Mouse (Mus musculus) lung, embryonic 14.5 days (tissue): ENCODE data around the gene Zranb1. TPM values are rescaled to one million over a fixed set of nuclear protein-coding genes. Genes with fewer than 3 reads are reported as not detected.

Experiments used
- ATAC-seq: fragments of 200-750 bp; cut with Nextera tagmentation; 2 replicates; pipeline ENCODE4 v1.8.0; 2017; ENCODE audit warnings: mild to moderate bottlenecking, moderate TSS enrichment, moderate library complexity; ENCODE audit not compliant: insufficient read depth
- DNase-seq: peaks from one replicate; pipeline ENCODE4 v3.0.0-alpha.2; 2015
- H3K27ac ChIP-seq: fragments of 300-500 bp; sonication (generic); 2 replicates; pipeline ENCODE4 v1.5.1; 2014; ENCODE audit warnings: low read depth, mild to moderate bottlenecking, moderate library complexity
- H3K27me3 ChIP-seq: fragments of 300-500 bp; sonication (generic); 2 replicates; pipeline ENCODE4 v1.6.1; 2014; ENCODE audit warnings: low read length, control low read depth; ENCODE audit not compliant: insufficient read depth
- H3K36me3 ChIP-seq: fragments of 300-500 bp; sonication (generic); 2 replicates; pipeline ENCODE4 v1.6.1; 2014; ENCODE audit warnings: control low read depth; ENCODE audit not compliant: insufficient read depth
- H3K4me1 ChIP-seq: fragments of 300-500 bp; sonication (generic); 2 replicates; pipeline ENCODE4 v1.6.1; 2014; ENCODE audit warnings: antibody characterized with exemption, control low read depth; ENCODE audit not compliant: insufficient read depth
- H3K4me2 ChIP-seq: fragments of 300-500 bp; sonication (generic); 2 replicates; pipeline ENCODE4 v1.6.1; 2014; ENCODE audit warnings: mild to moderate bottlenecking
- H3K4me3 ChIP-seq: fragments of 300-500 bp; sonication (generic); 2 replicates; pipeline ENCODE4 v1.5.1; 2014; ENCODE audit warnings: low read depth, low read length
- H3K9ac ChIP-seq: fragments of 300-500 bp; sonication (generic); 2 replicates; pipeline ENCODE4 v1.6.1; 2014
- H3K9me3 ChIP-seq: fragments of 300-500 bp; sonication (generic); 2 replicates; pipeline ENCODE4 v1.6.1; 2016; ENCODE audit warnings: low read depth, low read length, control low read depth
- CTCF ChIP-seq: IDR thresholded peaks from 2 replicates; pipeline ENCODE4 v1.5.1; 2016; ENCODE audit warnings: antibody characterized with exemption, low read depth
- WGBS: fragments of 180-500 bp; shearing (Covaris S2); extraction: QIAGEN DNeasy Blood & Tissue Kit; methylation state at CpG from one replicate; pipeline ENCODE4 v1.1.7; 2014; 5-methylcytosine and 5-hydroxymethylcytosine counted together
- polyA plus RNA-seq: library from polyadenylated mRNA; unstranded; fragments of >200 nt; fragmentation: Nextera tagmentation; extraction: Ambion mirVana; gene quantifications from 2 replicates; pipeline ENCODE4 v1.2.1, GENCODE M21; 2014

The Zranb1 gene
- polyA plus RNA-seq, 1 experiment from 2014 or later = 15.5 TPM

DNA sequence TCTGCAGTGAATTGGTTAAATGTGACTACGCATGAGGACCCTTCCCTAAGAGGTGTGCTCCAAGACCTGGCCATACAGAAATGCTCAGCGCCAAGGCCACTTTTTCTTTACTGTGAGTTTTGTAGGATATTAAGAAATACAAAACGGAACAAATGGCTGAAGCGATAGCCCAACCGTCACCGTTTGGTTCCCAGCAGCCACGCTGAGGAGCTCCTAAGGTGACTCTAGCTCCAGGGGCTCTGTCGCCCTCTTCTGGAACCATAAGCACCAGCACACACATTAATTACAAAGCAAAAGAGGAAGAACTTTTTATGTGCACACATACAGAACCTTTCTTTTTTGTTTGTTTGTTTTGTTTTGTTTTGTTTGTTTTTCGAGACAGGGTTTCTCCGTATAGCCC is 33.7 kb upstream of the Zranb1 start:
- Histone ChIP-seq H3K27me3 (no peaks in the 10 kb centered on the region), H3K9me3 (no peaks in the 10 kb centered on the region), H3K4me2 (no peak overlapping the region), H3K27ac (no peak overlapping the region), H3K4me1 (no peaks in the 10 kb centered on the region), H3K36me3 (no peaks in the 10 kb centered on the region), H3K9ac (no peak overlapping the region), H3K4me3 (no peak overlapping the region)
- no peak for ATAC-seq
- no peak for DNase-seq
- TF ChIP-seq CTCF = no peak
- 81% methylated on average over 10 of the region's 10 CpGs for WGBS

DNA sequence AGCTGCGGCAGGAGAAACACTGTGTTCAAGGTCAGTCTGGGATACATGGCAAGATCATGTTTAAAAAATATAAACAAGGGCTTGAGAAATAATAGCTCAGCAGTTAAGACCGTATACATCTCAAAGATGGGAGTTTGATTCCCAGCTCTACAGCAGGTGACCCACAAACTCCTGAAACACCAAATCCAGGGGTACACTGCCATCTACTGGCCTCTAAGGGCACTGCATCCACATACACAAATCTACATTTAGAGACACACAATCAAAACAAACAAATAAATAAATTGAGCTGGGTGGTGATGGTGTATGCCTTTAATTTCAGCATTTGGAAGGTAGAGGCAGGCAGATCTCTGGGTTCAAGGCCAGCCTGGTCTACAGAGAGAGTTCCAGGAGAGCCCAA is 32.7 kb upstream of the Zranb1 start:
- Histone ChIP-seq H3K27me3 (no peaks in the 10 kb centered on the region), H3K9me3 (no peaks in the 10 kb centered on the region), H3K27ac (no peak overlapping the region), H3K36me3 (no peaks in the 10 kb centered on the region), H3K9ac (no peak overlapping the region), H3K4me1 (no peaks in the 10 kb centered on the region), H3K4me2 (no peak overlapping the region), H3K4me3 (no peak overlapping the region)
- ATAC-seq (no peak), DNase-seq (no peak)
- 90% methylated on average over 2 of the region's 2 CpGs for WGBS
- peak; percentile 62 for TF ChIP-seq CTCF

DNA sequence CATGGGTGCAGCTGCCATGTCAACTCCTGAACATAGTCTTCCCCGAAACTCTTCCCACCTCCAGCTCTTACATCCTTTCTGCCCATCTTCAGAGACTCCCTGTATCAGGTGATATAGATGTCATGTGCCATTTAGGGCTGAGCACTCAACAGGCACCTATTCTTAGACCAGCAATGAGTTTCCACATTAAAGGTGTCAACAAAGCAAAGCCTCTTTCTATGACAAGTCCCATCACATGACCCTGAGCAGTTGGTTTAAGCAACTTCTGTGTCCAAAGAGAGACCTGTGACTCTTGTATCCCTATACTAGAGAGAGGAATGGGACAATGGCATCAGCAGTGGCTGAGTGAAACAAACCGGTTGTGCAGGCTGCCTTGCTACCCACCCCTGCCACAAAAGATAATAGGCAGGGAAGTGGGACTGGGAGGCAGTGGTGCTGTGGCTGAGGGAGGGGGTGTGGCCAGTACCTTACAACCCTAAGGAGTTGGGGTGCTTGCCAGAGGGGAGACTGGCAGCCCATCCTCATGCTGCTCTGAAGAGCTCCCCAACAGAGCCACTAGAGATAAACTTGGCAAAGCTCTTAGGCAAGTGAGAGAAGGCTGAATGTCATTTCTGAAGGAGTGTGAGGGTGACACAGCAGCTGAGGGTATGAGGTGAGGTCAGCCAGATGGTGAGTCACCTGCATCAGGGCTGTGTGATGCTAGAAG is 30.0 kb upstream of the Zranb1 start:
- Histone ChIP-seq H3K4me3 (no peak overlapping the region), H3K4me1 (no peaks in the 10 kb centered on the region), H3K27me3 (no peaks in the 10 kb centered on the region), H3K36me3 (no peaks in the 10 kb centered on the region), H3K27ac (no peak overlapping the region), H3K4me2 (no peak overlapping the region), H3K9ac (no peak overlapping the region), H3K9me3 (no peaks in the 10 kb centered on the region)
- DNase-seq (peak; percentile 14), ATAC-seq (peak; percentile 70)
- TF ChIP-seq CTCF = no peak
- WGBS = 37% methylated on average over 2 of the region's 2 CpGs

DNA sequence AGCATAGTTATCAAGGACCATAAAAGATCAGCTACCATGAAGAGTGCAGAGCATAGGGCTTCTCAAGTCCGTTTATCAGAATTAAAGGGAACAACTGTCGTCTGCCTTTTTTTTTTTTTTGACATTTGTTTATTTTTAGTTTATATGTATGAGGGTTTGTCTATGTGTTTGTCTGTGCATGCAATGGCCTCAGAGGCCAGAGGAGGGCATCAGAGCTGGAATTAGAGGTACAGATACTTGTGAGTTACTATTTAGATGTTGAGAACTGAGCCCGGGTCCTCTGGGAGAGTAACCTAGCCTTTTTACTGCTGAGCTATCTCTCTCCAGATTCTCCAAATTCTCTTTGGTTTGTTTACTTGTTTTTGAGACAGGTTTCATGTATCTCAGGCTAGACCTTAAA is 27.1 kb upstream of the Zranb1 start:
- Histone ChIP-seq H3K4me3 (no peak overlapping the region), H3K36me3 (no peaks in the 10 kb centered on the region), H3K4me2 (no peak overlapping the region), H3K4me1 (no peaks in the 10 kb centered on the region), H3K27ac (no peak overlapping the region), H3K27me3 (no peaks in the 10 kb centered on the region), H3K9ac (no peak overlapping the region), H3K9me3 (peaks cover 4% of the 10 kb centered on the region; the same call in 1 of the 2 replicates)
- no peak for TF ChIP-seq CTCF
- DNase-seq (no peak), ATAC-seq (no peak)
- 54% methylated on average over 3 of the region's 3 CpGs for WGBS

DNA sequence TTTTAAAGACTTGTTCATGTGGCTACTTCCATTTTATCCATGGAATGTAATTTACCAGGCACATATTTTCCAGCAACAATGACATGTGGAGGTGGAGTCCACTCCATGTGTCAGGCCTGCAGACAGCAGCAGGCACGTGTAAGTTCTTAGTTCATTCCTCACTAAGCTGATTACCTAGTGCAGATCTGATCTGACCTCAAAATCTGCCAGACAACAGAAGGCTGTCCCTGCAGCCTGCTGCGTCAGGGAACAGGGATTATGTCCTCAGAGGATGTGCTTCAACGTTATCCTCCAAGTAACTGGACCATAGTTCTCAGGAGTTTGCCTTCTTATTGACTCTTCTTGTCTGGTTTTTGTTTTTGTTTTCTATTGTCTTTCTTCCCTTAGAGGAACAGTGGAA is 9.0 kb upstream of the Zranb1 start:
- no peak for TF ChIP-seq CTCF

DNA sequence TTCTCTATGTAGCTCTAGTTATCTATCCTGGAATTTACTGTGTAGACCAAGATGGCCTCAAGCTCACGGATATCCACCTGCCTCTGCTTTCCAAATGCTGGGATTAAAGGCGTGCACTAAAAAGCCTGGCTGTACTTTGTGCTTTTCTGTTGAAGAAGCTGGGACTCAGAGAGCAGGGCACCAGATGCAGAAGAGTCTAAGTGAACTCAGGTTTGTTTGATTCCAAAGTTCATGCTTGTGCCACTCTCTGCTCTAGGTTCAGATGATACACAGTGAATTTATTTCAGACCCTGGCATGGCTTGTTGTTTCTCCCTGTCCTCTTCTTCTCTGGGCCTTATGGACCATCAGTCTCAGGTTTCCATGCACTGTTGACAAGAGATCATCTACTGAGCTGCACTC is 5.7 kb upstream of the Zranb1 start:
- Histone ChIP-seq H3K9ac (no peak overlapping the region), H3K4me3 (no peak overlapping the region), H3K27ac (no peak overlapping the region), H3K4me2 (no peak overlapping the region), H3K4me1 (0 out of 2 replicates have a peak, but pooled peaks cover 2% of the 10 kb centered on the region), H3K9me3 (no peaks in the 10 kb centered on the region), H3K36me3 (no peaks in the 10 kb centered on the region), H3K27me3 (no peaks in the 10 kb centered on the region)
- ATAC-seq (no peak), DNase-seq (no peak)
- no peak for TF ChIP-seq CTCF
- 76% methylated on average over 2 of the region's 2 CpGs for WGBS

More for the DNA sequence above, 9.0 kb upstream of the Zranb1 start:
- DNase-seq (no peak), ATAC-seq (no peak)
- Histone ChIP-seq H3K9ac (no peak overlapping the region), H3K36me3 (no peaks in the 10 kb centered on the region), H3K27ac (no peak overlapping the region), H3K9me3 (no peaks in the 10 kb centered on the region), H3K4me1 (no peaks in the 10 kb centered on the region), H3K4me2 (no peak overlapping the region), H3K27me3 (no peaks in the 10 kb centered on the region), H3K4me3 (no peak overlapping the region)
- WGBS = 41% methylated on average over 3 of the region's 3 CpGs

DNA sequence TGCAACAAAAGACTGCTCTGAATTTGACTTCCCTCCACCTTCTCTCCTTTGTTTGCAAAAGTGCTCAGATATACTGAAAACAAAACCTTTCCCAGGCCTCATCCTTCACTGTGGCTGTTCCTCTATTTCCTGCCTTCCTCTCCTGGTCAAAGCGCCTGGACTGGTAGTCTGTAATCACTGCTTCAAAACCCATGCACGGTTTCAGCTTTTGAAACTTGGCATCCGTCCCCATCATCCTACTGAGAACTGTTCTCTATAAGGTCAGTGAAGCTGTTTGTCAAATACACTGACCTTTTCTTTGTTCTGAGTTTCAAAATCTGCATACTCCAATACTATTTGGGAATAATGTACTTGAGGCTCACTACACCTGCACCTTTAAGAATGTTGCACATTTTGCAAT is 3.7 kb upstream of the Zranb1 start:
- Histone ChIP-seq H3K27me3 (no peaks in the 10 kb centered on the region), H3K4me3 (no peak overlapping the region), H3K9ac (no peak overlapping the region), H3K9me3 (no peaks in the 10 kb centered on the region), H3K36me3 (no peaks in the 10 kb centered on the region), H3K4me1 (0 out of 2 replicates have a peak, but pooled peaks cover 4% of the 10 kb centered on the region), H3K27ac (no peak overlapping the region), H3K4me2 (no peak overlapping the region)
- no peak for DNase-seq
- 52% methylated on average over 3 of the region's 3 CpGs for WGBS
- no peak for TF ChIP-seq CTCF
- no peak for ATAC-seq
